Mouse (Mus musculus): ENCODE data around the gene Dock10.

DNA sequence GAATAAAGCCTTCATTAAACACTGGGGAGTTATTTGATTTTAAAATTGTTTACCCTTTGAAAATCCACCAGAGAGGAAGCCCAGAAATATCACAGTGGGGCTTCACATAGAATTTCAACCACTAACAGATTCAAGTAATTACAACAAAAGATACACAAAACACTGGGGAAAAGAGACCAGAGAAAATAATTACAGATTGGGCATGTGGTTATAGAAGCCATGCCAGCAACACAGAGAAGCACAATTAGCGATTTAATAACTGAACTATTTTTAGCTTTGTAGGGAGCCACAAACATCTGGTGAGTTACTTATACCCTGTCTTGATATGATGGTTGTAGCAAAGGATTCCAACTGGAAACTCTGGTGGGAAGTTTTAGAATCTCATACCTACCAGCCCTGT lies 104.2 kb downstream of the Dock10 start:
- no peak for TF ChIP-seq EP300 (IDR thresholded peaks at IDR 0.05; ENCODE audit: low read depth)
- no peak for TF ChIP-seq CTCF (IDR thresholded peaks at IDR 0.05; ENCODE audit: low read depth)
